Mouse (Mus musculus): Measurements from ENCODE around the gene Gnat1. TPM values are rescaled to one million over a fixed set of nuclear protein-coding genes. Genes with fewer than 3 reads are reported as not detected.
A peak's percentile ranks its signal among the peaks of the same experiment; 100 is the strongest.

Gnat1 gene
- polyA plus RNA-seq, 1 experiment from 2014 or later: 1.2 TPM

GRCm38 (mm10) chr9:107702606-107703185, 23.2 kb upstream of the Gnat1 start:
- 37% methylated on average over 3 of the region's 3 CpGs for WGBS
- H3K9ac ChIP-seq (ENCODE audit: low read length): peak overlapping the region; percentile 54
- H3K9me3 ChIP-seq (ENCODE audit: control insufficient read depth, low read length): no peaks in the 10 kb centered on the region
- H3K36me3 ChIP-seq (ENCODE audit: control insufficient read depth, insufficient read depth, low read length): no peaks in the 10 kb centered on the region
- H3K4me2 ChIP-seq (ENCODE audit: low read depth, low read length): 0 out of 2 replicates have a peak overlapping the region, but pooled peaks have one; percentile 7
- H3K4me1 ChIP-seq (replicated peaks; ENCODE audit: control insufficient read depth, insufficient read depth, low read length): peaks cover 96% of the 10 kb centered on the region
- peak overlapping the region; percentile 89 for H3K27ac ChIP-seq (ENCODE audit: low read length)
- no peaks in the 10 kb centered on the region for H3K27me3 ChIP-seq (ENCODE audit: control insufficient read depth, insufficient read depth, low read depth, low read length)
- ATAC-seq (ENCODE audit: low read depth): peak; percentile 29
- no peak overlapping the region for H3K4me3 ChIP-seq (ENCODE audit: low read length)

DNA sequence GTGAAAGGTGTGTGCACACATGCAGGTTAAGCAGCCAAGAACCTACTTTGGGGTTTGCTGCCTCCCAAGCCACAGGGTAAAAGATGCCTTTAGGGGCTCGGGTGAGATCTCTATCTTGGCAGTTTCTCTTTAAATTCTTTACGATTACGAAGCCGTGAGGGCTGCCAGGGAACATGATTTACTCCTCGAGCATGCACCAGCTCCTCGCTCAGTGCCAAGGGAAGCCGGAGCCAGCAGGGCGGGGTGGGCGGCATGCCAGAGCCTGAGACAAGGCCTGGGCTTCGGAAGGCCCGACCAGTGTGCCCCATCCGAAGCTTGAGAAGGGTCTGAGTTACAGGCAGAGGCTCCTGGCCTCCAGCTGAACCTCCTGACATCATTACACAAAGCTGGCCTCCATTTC, 22.1 kb upstream of the Gnat1 start:
- Histone ChIP-seq H3K4me3 (ENCODE audit: low read length) (no peak overlapping the region), H3K9ac (ENCODE audit: low read length) (peak overlapping the region; percentile 43; the same call in 1 of the 2 replicates), H3K9me3 (ENCODE audit: control insufficient read depth, low read length) (no peaks in the 10 kb centered on the region), H3K36me3 (ENCODE audit: control insufficient read depth, insufficient read depth, low read length) (no peaks in the 10 kb centered on the region), H3K27me3 (ENCODE audit: control insufficient read depth, insufficient read depth, low read depth, low read length) (no peaks in the 10 kb centered on the region), H3K4me1 (replicated peaks; ENCODE audit: control insufficient read depth, insufficient read depth, low read length) (peaks cover 98% of the 10 kb centered on the region), H3K4me2 (ENCODE audit: low read depth, low read length) (peak overlapping the region; percentile 16; the same call in 1 of the 2 replicates), H3K27ac (ENCODE audit: low read length) (peak overlapping the region; percentile 88)
- WGBS: 11% methylated on average over 12 of the region's 12 CpGs
- ATAC-seq (ENCODE audit: low read depth): peak; percentile 31

- H3K4me1 ChIP-seq (replicated peaks; ENCODE audit: control insufficient read depth, insufficient read depth, low read length): peaks cover 94% of the 10 kb centered on the region
- H3K4me3 ChIP-seq (ENCODE audit: low read length): no peak overlapping the region
- H3K27me3 ChIP-seq (ENCODE audit: control insufficient read depth, insufficient read depth, low read depth, low read length): no peaks in the 10 kb centered on the region
- 25% methylated on average over 6 of the region's 6 CpGs for WGBS
- 0 out of 2 replicates have a peak overlapping the region, but pooled peaks have one; percentile 33 for H3K9ac ChIP-seq (ENCODE audit: low read length)
- H3K9me3 ChIP-seq (ENCODE audit: control insufficient read depth, low read length): no peaks in the 10 kb centered on the region
- ATAC-seq (ENCODE audit: low read depth): peak; percentile 23
- no peaks in the 10 kb centered on the region; the same call in 1 of the 2 replicates for H3K36me3 ChIP-seq (ENCODE audit: control insufficient read depth, insufficient read depth, low read length)
- no peak overlapping the region for H3K4me2 ChIP-seq (ENCODE audit: low read depth, low read length)
- peak overlapping the region; percentile 69 for H3K27ac ChIP-seq (ENCODE audit: low read length)
Measured at GRCm38 (mm10) chr9:107700114-107700571, 20.6 kb upstream of the Gnat1 start.

DNA sequence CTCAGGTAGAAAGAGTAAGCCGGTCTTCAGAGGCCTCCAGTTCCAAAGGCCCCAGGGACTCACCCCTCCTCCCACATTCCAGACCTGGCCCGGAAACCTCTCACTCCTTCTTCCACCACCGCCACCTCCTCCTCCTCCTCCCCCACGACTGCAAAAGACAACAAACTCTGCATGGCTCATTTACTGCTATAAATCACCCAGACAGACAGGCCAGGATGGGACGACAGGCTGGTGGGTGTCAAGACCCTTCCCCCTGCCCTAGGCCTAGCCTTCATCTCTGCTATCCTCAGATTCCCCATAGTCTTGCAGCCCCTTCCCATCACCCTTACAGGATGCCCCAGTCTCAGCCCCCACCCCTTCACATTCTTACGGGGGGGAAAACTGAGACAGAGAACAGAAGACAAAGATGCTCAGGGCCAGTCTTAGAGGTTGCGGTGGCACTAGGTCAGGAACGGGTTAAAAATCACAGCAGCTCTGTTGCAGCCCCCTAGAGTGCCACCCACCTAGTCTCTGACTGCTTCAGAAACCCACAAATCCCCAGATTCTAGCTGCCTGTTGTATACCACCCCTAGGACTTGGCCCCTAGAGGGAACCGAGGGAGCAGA, 20.0 kb upstream of the Gnat1 start:
- Histone ChIP-seq H3K4me3 (ENCODE audit: low read length) (no peak overlapping the region), H3K9ac (ENCODE audit: low read length) (peak overlapping the region; percentile 53)

GRCm38 (mm10) chr9:107698611-107699190, 19.2 kb upstream of the Gnat1 start:
- H3K36me3 ChIP-seq (ENCODE audit: control insufficient read depth, insufficient read depth, low read length): no peaks in the 10 kb centered on the region; the same call in 1 of the 2 replicates
- H3K9me3 ChIP-seq (ENCODE audit: control insufficient read depth, low read length): no peaks in the 10 kb centered on the region
- peak; percentile 23 for ATAC-seq (ENCODE audit: low read depth)
- 13% methylated on average over 14 of the region's 14 CpGs for WGBS
- no peak overlapping the region for H3K4me3 ChIP-seq (ENCODE audit: low read length)
- peak overlapping the region; percentile 53 for H3K9ac ChIP-seq (ENCODE audit: low read length)
- H3K4me2 ChIP-seq (ENCODE audit: low read depth, low read length): peak overlapping the region; percentile 41
- H3K4me1 ChIP-seq (replicated peaks; ENCODE audit: control insufficient read depth, insufficient read depth, low read length): peaks cover 88% of the 10 kb centered on the region
- no peaks in the 10 kb centered on the region for H3K27me3 ChIP-seq (ENCODE audit: control insufficient read depth, insufficient read depth, low read depth, low read length)
- H3K27ac ChIP-seq (ENCODE audit: low read length): peak overlapping the region; percentile 83

More for the DNA sequence above, 20.0 kb upstream of the Gnat1 start:
- Histone ChIP-seq H3K4me2 (ENCODE audit: low read depth, low read length) (peak overlapping the region; percentile 41), H3K9me3 (ENCODE audit: control insufficient read depth, low read length) (no peaks in the 10 kb centered on the region), H3K27ac (ENCODE audit: low read length) (peak overlapping the region; percentile 83), H3K4me1 (replicated peaks; ENCODE audit: control insufficient read depth, insufficient read depth, low read length) (peaks cover 95% of the 10 kb centered on the region), H3K36me3 (ENCODE audit: control insufficient read depth, insufficient read depth, low read length) (no peaks in the 10 kb centered on the region; the same call in 1 of the 2 replicates), H3K27me3 (ENCODE audit: control insufficient read depth, insufficient read depth, low read depth, low read length) (no peaks in the 10 kb centered on the region)
- 11% methylated on average over 9 of the region's 9 CpGs for WGBS
- no peak for ATAC-seq (ENCODE audit: low read depth)

DNA sequence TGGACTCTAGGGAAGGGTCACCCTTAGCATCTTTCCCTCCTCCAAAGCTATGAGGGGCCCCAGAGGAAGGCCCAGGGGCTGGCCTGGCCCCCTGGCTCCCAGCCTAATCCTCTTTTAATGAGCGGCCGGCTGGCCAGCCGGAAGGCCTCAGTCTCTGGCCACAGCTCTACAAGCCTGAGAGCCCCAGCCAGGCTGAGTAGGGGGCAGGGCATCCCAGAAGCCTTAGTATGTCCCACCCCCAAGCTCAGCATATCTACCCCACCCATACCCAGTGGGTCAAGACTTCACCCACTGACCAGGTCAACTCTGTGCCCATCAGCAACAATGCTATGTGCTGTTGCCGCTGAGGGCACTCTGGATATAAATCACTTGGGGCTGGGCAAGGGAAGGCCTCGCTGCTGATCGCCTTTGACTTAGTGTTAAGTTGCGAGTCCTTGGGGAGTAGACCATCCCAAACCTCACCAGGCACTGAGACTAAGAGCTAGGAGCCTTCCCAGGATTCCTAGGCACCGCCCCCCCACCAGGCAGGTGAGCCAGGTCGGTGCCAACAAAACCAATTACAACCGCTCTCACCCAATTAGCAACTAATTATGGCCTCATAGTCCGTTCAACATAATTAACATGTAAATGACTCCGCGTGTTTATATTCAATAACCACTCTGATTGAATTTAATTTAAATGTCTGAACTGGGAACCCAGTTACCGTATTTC, 18.5 kb upstream of the Gnat1 start:
- Histone ChIP-seq H3K9ac (ENCODE audit: low read length) (peak overlapping the region; percentile 53), H3K4me3 (ENCODE audit: low read length) (no peak overlapping the region), H3K9me3 (ENCODE audit: control insufficient read depth, low read length) (no peaks in the 10 kb centered on the region), H3K4me1 (replicated peaks; ENCODE audit: control insufficient read depth, insufficient read depth, low read length) (peaks cover 86% of the 10 kb centered on the region), H3K36me3 (ENCODE audit: control insufficient read depth, insufficient read depth, low read length) (no peaks in the 10 kb centered on the region; the same call in 1 of the 2 replicates), H3K27me3 (ENCODE audit: control insufficient read depth, insufficient read depth, low read depth, low read length) (no peaks in the 10 kb centered on the region), H3K4me2 (ENCODE audit: low read depth, low read length) (peak overlapping the region; percentile 41), H3K27ac (ENCODE audit: low read length) (peak overlapping the region; percentile 83)
- 24% methylated on average over 14 of the region's 14 CpGs for WGBS
- ATAC-seq (ENCODE audit: low read depth): peak; percentile 46

- peaks cover 77% of the 10 kb centered on the region for H3K4me1 ChIP-seq (replicated peaks; ENCODE audit: control insufficient read depth, insufficient read depth, low read length)
- 52% methylated on average over 9 of the region's 9 CpGs for WGBS
- no peaks in the 10 kb centered on the region; the same call in none of the 2 replicates for H3K36me3 ChIP-seq (ENCODE audit: control insufficient read depth, insufficient read depth, low read length)
- no peaks in the 10 kb centered on the region for H3K9me3 ChIP-seq (ENCODE audit: control insufficient read depth, low read length)
- H3K27ac ChIP-seq (ENCODE audit: low read length): peak overlapping the region; percentile 83
- no peak overlapping the region for H3K4me3 ChIP-seq (ENCODE audit: low read length)
- H3K9ac ChIP-seq (ENCODE audit: low read length): peak overlapping the region; percentile 31; the same call in 1 of the 2 replicates
- no peak overlapping the region for H3K4me2 ChIP-seq (ENCODE audit: low read depth, low read length)
- ATAC-seq (ENCODE audit: low read depth): no peak
- H3K27me3 ChIP-seq (ENCODE audit: control insufficient read depth, insufficient read depth, low read depth, low read length): no peaks in the 10 kb centered on the region
Measured at GRCm38 (mm10) chr9:107696845-107697610, 17.5 kb upstream of the Gnat1 start.

DNA sequence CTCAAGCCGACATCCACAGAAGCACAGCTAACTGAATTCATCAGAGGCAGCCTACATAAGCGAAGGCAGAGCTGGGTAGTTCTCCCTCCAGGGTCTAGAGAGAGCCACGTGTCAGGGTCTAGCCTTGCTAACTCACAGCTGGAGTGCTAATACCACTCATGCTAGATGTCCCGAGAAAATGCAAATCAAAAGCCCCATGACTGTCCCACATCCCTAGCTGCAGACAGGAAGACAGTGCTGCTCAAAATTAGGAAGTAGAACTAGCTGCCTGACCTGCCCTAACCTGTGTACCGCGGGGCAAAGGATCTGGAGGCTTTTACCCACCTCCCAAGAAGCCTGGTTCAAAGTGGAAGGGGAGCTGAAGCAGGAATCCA, 16.6 kb upstream of the Gnat1 start:
- Histone ChIP-seq H3K4me3 (ENCODE audit: low read length) (no peak overlapping the region), H3K36me3 (ENCODE audit: control insufficient read depth, insufficient read depth, low read length) (peaks cover 2% of the 10 kb centered on the region), H3K9ac (ENCODE audit: low read length) (peak overlapping the region; percentile 15; the same call in 1 of the 2 replicates), H3K4me1 (replicated peaks; ENCODE audit: control insufficient read depth, insufficient read depth, low read length) (peaks cover 68% of the 10 kb centered on the region), H3K4me2 (ENCODE audit: low read depth, low read length) (no peak overlapping the region), H3K9me3 (ENCODE audit: control insufficient read depth, low read length) (no peaks in the 10 kb centered on the region), H3K27ac (ENCODE audit: low read length) (peak overlapping the region; percentile 83), H3K27me3 (ENCODE audit: control insufficient read depth, insufficient read depth, low read depth, low read length) (no peaks in the 10 kb centered on the region)
- 42% methylated on average over 6 of the region's 6 CpGs for WGBS
- no peak for ATAC-seq (ENCODE audit: low read depth)

All from lung, embryonic 16.5 days (tissue).